Mouse (Mus musculus) lung, embryonic 16.5 days (tissue): ENCODE data around the gene Gm17581. TPM values are rescaled to one million over a fixed set of nuclear protein-coding genes. Genes with fewer than 3 reads are reported as not detected.

Experiments used
- ATAC-seq: fragments of 200-750 bp; cut with Nextera tagmentation; 2 replicates; pipeline ENCODE4 v1.8.0; 2017; ENCODE audit warnings: low read depth, mild to moderate bottlenecking, moderate library complexity
- H3K27ac ChIP-seq: fragments of 300-500 bp; sonication (generic); 2 replicates; pipeline ENCODE4 v1.5.1; 2014; ENCODE audit warnings: mild to moderate bottlenecking, control low read depth, low read length
- H3K27me3 ChIP-seq: fragments of 300-500 bp; sonication (generic); 2 replicates; pipeline ENCODE4 v1.6.1; 2014; ENCODE audit warnings: low read depth, low read length, mixed read lengths; ENCODE audit not compliant: control insufficient read depth, insufficient read depth
- H3K36me3 ChIP-seq: fragments of 300-500 bp; sonication (generic); 2 replicates; pipeline ENCODE4 v1.6.1; 2014; ENCODE audit warnings: low read length; ENCODE audit not compliant: control insufficient read depth, insufficient read depth
- H3K4me1 ChIP-seq: fragments of 300-500 bp; sonication (generic); replicated peaks from 2 replicates; pipeline ENCODE4 v1.6.1; 2014; ENCODE audit warnings: low read length, mixed read lengths; ENCODE audit not compliant: control insufficient read depth, insufficient read depth
- H3K4me2 ChIP-seq: fragments of 300-500 bp; sonication (generic); 2 replicates; pipeline ENCODE4 v1.6.1; 2014; ENCODE audit warnings: low read depth, low read length, control low read depth
- H3K4me3 ChIP-seq: fragments of 300-500 bp; sonication (generic); 2 replicates; pipeline ENCODE4 v1.5.1; 2014; ENCODE audit warnings: mild to moderate bottlenecking, low read length, control low read depth
- H3K9ac ChIP-seq: fragments of 300-500 bp; sonication (generic); 2 replicates; pipeline ENCODE4 v1.6.1; 2014; ENCODE audit warnings: low read length, control low read depth
- H3K9me3 ChIP-seq: fragments of 300-500 bp; sonication (generic); 2 replicates; pipeline ENCODE4 v1.6.1; 2016; ENCODE audit warnings: low read length; ENCODE audit not compliant: control insufficient read depth
- WGBS: fragments of 180-500 bp; shearing (Covaris S2); extraction: QIAGEN DNeasy Blood & Tissue Kit; methylation state at CpG from one replicate; pipeline ENCODE4 v1.1.7; 2014; 5-methylcytosine and 5-hydroxymethylcytosine counted together
- polyA plus RNA-seq: library from polyadenylated mRNA; unstranded; fragments of >200 nt; fragmentation: Nextera tagmentation; extraction: Ambion mirVana; gene quantifications from 2 replicates; pipeline ENCODE4 v1.2.1, GENCODE M21; 2015

Gm17581 gene
- polyA plus RNA-seq, 1 experiment from 2014 or later = not detected

DNA sequence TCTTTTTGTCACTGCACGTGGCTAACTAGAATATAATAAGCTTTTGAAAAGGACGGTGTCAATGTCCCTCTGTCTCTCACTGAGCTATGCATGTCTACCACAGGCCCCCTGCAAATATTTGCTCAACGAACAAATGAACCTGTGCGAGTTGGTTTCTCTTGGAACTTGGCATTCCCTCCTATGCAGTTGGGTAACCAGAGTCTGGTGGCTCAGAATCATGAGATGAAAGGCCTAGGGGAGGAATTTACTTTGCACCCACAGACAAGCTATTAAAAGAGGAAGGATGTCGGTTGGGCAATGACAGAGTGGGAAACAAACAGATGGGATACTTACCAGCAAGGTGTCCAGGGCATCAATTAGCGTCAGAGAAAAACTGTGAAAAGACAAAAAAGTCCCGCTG is 9.4 kb downstream of the Gm17581 start:
- H3K4me1 ChIP-seq = peaks cover 6% of the 10 kb centered on the region
- H3K36me3 ChIP-seq = no peaks in the 10 kb centered on the region; the same call in 1 of the 2 replicates
- no peak for ATAC-seq
- no peak overlapping the region for H3K27ac ChIP-seq
- H3K4me2 ChIP-seq = no peak overlapping the region
- no peak overlapping the region for H3K4me3 ChIP-seq
- H3K9ac ChIP-seq = no peak overlapping the region
- H3K27me3 ChIP-seq = no peaks in the 10 kb centered on the region
- 63% methylated on average over 7 of the region's 7 CpGs for WGBS
- H3K9me3 ChIP-seq = no peaks in the 10 kb centered on the region

GRCm38 (mm10) chr2:155724526-155724925 is 11.1 kb downstream of the Gm17581 start:
- H3K4me3 ChIP-seq = no peak overlapping the region
- H3K9me3 ChIP-seq = no peaks in the 10 kb centered on the region
- no peak overlapping the region for H3K27ac ChIP-seq
- peaks cover 6% of the 10 kb centered on the region for H3K4me1 ChIP-seq
- H3K36me3 ChIP-seq = no peaks in the 10 kb centered on the region; the same call in 1 of the 2 replicates
- H3K4me2 ChIP-seq = no peak overlapping the region
- WGBS = 73% methylated on average over 6 of the region's 6 CpGs
- H3K27me3 ChIP-seq = no peaks in the 10 kb centered on the region
- no peak overlapping the region for H3K9ac ChIP-seq
- no peak for ATAC-seq

DNA sequence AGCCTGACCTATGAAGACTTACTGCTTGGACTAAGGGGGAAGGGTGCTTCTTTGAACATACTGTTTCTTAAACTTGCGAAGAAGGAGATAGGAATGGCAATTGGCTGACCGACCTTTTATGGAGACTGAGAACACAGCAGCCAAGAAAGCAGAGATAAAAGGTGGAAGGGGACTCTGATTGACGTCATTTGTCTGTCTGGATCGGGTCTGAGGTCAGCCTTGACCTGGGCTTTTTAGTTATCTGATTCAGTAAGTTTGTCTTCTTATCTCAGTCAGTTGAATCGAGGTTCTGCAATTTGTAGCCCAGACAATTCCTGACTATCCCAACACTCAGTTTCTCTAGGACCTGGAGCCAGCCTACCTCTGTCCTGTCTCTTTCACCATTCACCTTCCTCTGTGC is 11.6 kb downstream of the Gm17581 start:
- Histone ChIP-seq H3K4me1 (peaks cover 6% of the 10 kb centered on the region), H3K27ac (no peak overlapping the region), H3K9ac (no peak overlapping the region), H3K27me3 (no peaks in the 10 kb centered on the region), H3K36me3 (no peaks in the 10 kb centered on the region; the same call in 1 of the 2 replicates), H3K4me3 (no peak overlapping the region), H3K9me3 (no peaks in the 10 kb centered on the region), H3K4me2 (no peak overlapping the region)
- 51% methylated on average over 5 of the region's 5 CpGs for WGBS
- no peak for ATAC-seq

- Histone ChIP-seq H3K9ac (no peak overlapping the region), H3K4me1 (no peaks in the 10 kb centered on the region), H3K27me3 (no peaks in the 10 kb centered on the region), H3K4me3 (no peak overlapping the region), H3K36me3 (no peaks in the 10 kb centered on the region; the same call in 1 of the 2 replicates), H3K4me2 (no peak overlapping the region), H3K9me3 (no peaks in the 10 kb centered on the region), H3K27ac (no peak overlapping the region)
- ATAC-seq = no peak
- WGBS = 70% methylated on average over 5 of the region's 5 CpGs
Measured at GRCm38 (mm10) chr2:155720585-155720984, 15.1 kb downstream of the Gm17581 start.

DNA sequence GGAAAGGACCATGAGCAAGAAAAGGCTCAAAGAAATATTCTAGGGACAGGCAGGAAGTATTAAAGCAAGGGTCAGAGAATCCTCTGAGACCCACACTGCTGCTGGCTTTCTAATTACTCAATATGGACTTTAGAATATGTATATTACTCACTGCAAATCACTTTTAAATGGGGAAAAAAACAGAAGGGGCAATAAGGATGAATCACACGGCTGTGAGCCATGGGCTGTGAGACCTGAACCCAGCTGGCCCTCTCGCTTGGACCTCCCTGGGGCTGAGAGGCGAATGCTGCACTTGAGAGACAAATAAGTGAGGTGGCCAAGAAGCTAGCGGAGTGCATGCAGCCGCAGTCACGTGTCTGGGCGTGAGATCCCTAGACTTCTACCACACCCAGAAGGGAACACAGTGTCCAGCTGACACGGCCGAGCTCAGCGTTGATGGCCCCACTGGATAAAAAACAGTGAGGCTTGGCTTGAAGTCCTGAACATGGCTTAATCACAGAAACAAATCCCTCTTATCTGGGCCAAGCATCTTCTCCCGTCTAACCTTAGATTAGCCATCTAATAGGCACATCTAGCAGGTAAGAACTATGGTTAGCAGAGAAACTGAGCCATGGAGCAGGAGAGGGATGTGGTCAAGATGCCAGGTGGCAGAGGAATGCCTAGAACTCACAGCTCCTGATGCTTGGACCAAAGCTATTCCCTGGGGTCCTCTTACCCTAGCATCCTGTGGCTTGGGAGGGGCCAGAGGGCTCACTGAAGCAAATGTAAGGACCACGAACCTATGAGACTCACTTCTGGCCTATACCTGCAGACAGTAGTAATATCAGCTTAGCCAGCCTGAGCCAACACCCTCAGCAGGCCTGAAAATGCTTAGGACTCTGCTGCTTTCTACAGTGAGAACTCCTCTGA is 18.3 kb downstream of the Gm17581 start:
- H3K36me3 ChIP-seq = peaks cover 3% of the 10 kb centered on the region; the same call in 1 of the 2 replicates
- no peak for ATAC-seq
- H3K9ac ChIP-seq = no peak overlapping the region
- H3K4me1 ChIP-seq = no peaks in the 10 kb centered on the region
- H3K4me2 ChIP-seq = no peak overlapping the region
- no peaks in the 10 kb centered on the region for H3K9me3 ChIP-seq
- no peaks in the 10 kb centered on the region for H3K27me3 ChIP-seq
- no peak overlapping the region for H3K27ac ChIP-seq
- WGBS = 85% methylated on average over 12 of the region's 12 CpGs
- H3K4me3 ChIP-seq = no peak overlapping the region

GRCm38 (mm10) chr2:155710557-155710956 is 25.1 kb downstream of the Gm17581 start:
- Histone ChIP-seq H3K9me3 (no peaks in the 10 kb centered on the region), H3K4me1 (no peaks in the 10 kb centered on the region), H3K36me3 (peaks cover 18% of the 10 kb centered on the region), H3K4me3 (no peak overlapping the region), H3K9ac (no peak overlapping the region), H3K27ac (no peak overlapping the region), H3K4me2 (no peak overlapping the region), H3K27me3 (no peaks in the 10 kb centered on the region)
- ATAC-seq = no peak
- 84% methylated on average over 11 of the region's 11 CpGs for WGBS

DNA sequence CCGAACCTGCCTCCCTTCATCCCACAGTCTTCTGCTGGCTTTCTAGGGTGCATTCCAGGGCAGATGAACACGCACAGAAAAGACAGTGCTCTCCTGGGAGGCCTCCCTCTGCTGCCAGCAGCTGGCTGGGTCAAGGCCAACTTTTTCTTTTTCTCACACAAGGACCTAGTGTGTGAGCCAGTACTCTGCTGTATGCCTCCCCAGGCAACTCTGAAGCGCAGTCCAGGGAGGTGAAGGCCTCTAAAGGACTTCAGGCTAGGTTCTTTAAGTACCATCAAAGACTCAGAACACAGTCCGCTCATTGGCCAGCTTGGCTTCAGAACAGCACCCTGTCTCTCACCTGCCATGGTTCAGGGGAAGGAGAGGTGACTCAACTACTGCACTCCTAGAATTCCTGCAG is 28.4 kb downstream of the Gm17581 start:
- WGBS = 61% methylated on average over 4 of the region's 4 CpGs

GRCm38 (mm10) chr2:155703630-155704029 is 32.0 kb downstream of the Gm17581 start:
- H3K9me3 ChIP-seq = no peaks in the 10 kb centered on the region
- 61% methylated on average over 4 of the region's 4 CpGs for WGBS
- peaks cover 20% of the 10 kb centered on the region for H3K36me3 ChIP-seq
- no peak for ATAC-seq
- no peaks in the 10 kb centered on the region for H3K27me3 ChIP-seq
- no peak overlapping the region for H3K9ac ChIP-seq
- H3K4me3 ChIP-seq = no peak overlapping the region
- no peak overlapping the region for H3K27ac ChIP-seq
- H3K4me2 ChIP-seq = no peak overlapping the region
- H3K4me1 ChIP-seq = no peaks in the 10 kb centered on the region

More for the DNA sequence above, 28.4 kb downstream of the Gm17581 start:
- H3K9me3 ChIP-seq = no peaks in the 10 kb centered on the region
- no peak overlapping the region for H3K4me3 ChIP-seq
- H3K27ac ChIP-seq = no peak overlapping the region
- peaks cover 22% of the 10 kb centered on the region for H3K36me3 ChIP-seq
- no peak overlapping the region for H3K9ac ChIP-seq
- peak; percentile 47; the same call in 1 of the 2 replicates for ATAC-seq
- H3K4me1 ChIP-seq = no peaks in the 10 kb centered on the region
- no peak overlapping the region for H3K4me2 ChIP-seq
- no peaks in the 10 kb centered on the region for H3K27me3 ChIP-seq

- 57% methylated on average over 19 of the region's 19 CpGs for WGBS
- Histone ChIP-seq H3K9me3 (no peaks in the 10 kb centered on the region), H3K27ac (no peak overlapping the region), H3K4me1 (no peaks in the 10 kb centered on the region), H3K9ac (no peak overlapping the region), H3K36me3 (peaks cover 14% of the 10 kb centered on the region; the same call in 1 of the 2 replicates), H3K27me3 (no peaks in the 10 kb centered on the region), H3K4me3 (no peak overlapping the region), H3K4me2 (no peak overlapping the region)
- no peak for ATAC-seq
Measured at GRCm38 (mm10) chr2:155701399-155701919, 34.2 kb downstream of the Gm17581 start.
